Mouse (Mus musculus): ENCODE data around the gene Extl1.

Gene Extl1

GRCm38 (mm10) chr4:134391636-134392035 is 8.0 kb upstream of the Extl1 start:
- no peak for DNase-seq (ENCODE audit: low spot score)

- DNase-seq (ENCODE audit: low spot score), result peak; percentile 74
Measured at GRCm38 (mm10) chr4:134388397-134388796, 4.7 kb upstream of the Extl1 start.

- DNase-seq (ENCODE audit: low spot score), result no peak
Measured at GRCm38 (mm10) chr4:134387268-134387667, 3.6 kb upstream of the Extl1 start.

- DNase-seq (ENCODE audit: low spot score), result no peak
Measured at GRCm38 (mm10) chr4:134379510-134379909, 4.1 kb downstream of the Extl1 start.

- DNase-seq (ENCODE audit: low spot score), result no peak
Measured at GRCm38 (mm10) chr4:134378089-134378615, 5.5 kb downstream of the Extl1 start.

- DNase-seq (ENCODE audit: low spot score), result no peak
Measured at GRCm38 (mm10) chr4:134374306-134374705, 9.3 kb downstream of the Extl1 start.

- DNase-seq (ENCODE audit: low spot score), result no peak
Measured at GRCm38 (mm10) chr4:134373295-134373694, 10.4 kb downstream of the Extl1 start.

GRCm38 (mm10) chr4:134372294-134372747 is 11.3 kb downstream of the Extl1 start:
- peak; percentile 87 for DNase-seq (ENCODE audit: low spot score)

GRCm38 (mm10) chr4:134371316-134371855 is 12.3 kb downstream of the Extl1 start:
- DNase-seq (ENCODE audit: low spot score), result no peak

GRCm38 (mm10) chr4:134370649-134371221 is 12.9 kb downstream of the Extl1 start:
- peak; percentile 67 for DNase-seq (ENCODE audit: low spot score)

- DNase-seq (ENCODE audit: low spot score), result no peak
Measured at GRCm38 (mm10) chr4:134365280-134365679, 18.4 kb downstream of the Extl1 start.

- DNase-seq (ENCODE audit: low spot score), result peak; percentile 48
Measured at GRCm38 (mm10) chr4:134362586-134362985, 21.1 kb downstream of the Extl1 start.

GRCm38 (mm10) chr4:134362124-134362523 is 21.5 kb downstream of the Extl1 start:
- DNase-seq (ENCODE audit: low spot score), result no peak

GRCm38 (mm10) chr4:134361215-134361614 is 22.4 kb downstream of the Extl1 start:
- no peak for DNase-seq (ENCODE audit: low spot score)

GRCm38 (mm10) chr4:134359649-134360048 is 24.0 kb downstream of the Extl1 start:
- DNase-seq (ENCODE audit: low spot score), result no peak

- DNase-seq (ENCODE audit: low spot score), result no peak
Measured at GRCm38 (mm10) chr4:134357461-134357771, 26.2 kb downstream of the Extl1 start.

- DNase-seq (ENCODE audit: low spot score), result peak; percentile 80
Measured at GRCm38 (mm10) chr4:134356591-134357460, 26.8 kb downstream of the Extl1 start.

- DNase-seq (ENCODE audit: low spot score), result no peak
Measured at GRCm38 (mm10) chr4:134355841-134356452, 27.7 kb downstream of the Extl1 start.

GRCm38 (mm10) chr4:134353527-134354409 is 29.9 kb downstream of the Extl1 start:
- DNase-seq (ENCODE audit: low spot score), result no peak

- DNase-seq (ENCODE audit: low spot score), result no peak
Measured at GRCm38 (mm10) chr4:134352929-134353328, 30.7 kb downstream of the Extl1 start.

GRCm38 (mm10) chr4:134352261-134352707 is 31.4 kb downstream of the Extl1 start:
- no peak for DNase-seq (ENCODE audit: low spot score)

Measured in layer of hippocampus, adult 11-12 months (tissue).